In the genomic region with DNA sequence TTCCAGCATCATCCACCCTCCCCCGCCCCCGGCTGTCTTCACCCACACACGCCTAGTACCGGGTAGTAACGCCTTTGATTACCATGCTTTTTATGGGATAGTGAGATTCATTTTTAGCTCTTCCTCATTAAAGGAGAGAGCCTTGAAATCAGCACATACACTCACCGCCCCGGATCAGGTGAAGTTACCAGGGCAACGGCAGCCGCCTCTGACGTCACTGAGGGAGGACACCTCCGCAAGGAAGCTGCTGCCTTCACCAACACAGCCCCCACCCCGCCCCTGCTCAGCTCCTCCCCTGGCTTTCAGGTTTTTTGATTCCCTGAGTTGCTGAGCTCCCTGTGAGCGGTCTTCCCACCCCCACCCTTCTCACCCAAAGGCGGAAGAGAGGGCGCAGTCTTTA, we compare ENCODE assay signal across 8 mouse cellular contexts.
DNase-seq lines count a peak whose midpoint lies in the region; ATAC-seq and TF ChIP-seq lines count a peak whose summit lies in the region.

No protein-coding gene starts in this region.

- H3K9me3 ChIP-seq in ES-E14 (ENCODE audit: control insufficient read depth, insufficient read depth, low read depth, low read length) = no peaks in the 10 kb centered on the region
- H3K9me3 ChIP-seq in hindbrain, embryonic 13.5 days = no peaks in the 10 kb centered on the region
- no peaks in the 10 kb centered on the region for H3K9me3 ChIP-seq in midbrain, postnatal 0 days (ENCODE audit: low read length)

- intact Hi-C loops in left cerebral cortex, postnatal 14 days (cut with DNase I) = no loop called here

- no peak overlapping the region for H3K9ac ChIP-seq in ES-E14 (ENCODE audit: insufficient read depth, low read depth, low read length, poor library complexity, severe bottlenecking)
- no peak overlapping the region; the same call in 1 of the 2 replicates for H3K9ac ChIP-seq in hindbrain, embryonic 13.5 days
- no peak overlapping the region for H3K9ac ChIP-seq in midbrain, postnatal 0 days (replicated peaks; ENCODE audit: low read length, poor library complexity, severe bottlenecking)

- in situ Hi-C loops in ES-E14 (cut with MboI; ENCODE audit: low sequenced_read_pairs in 2 of 2, unreplicated experiment in 2 of 2) = no loop called here

- no peak for TF ChIP-seq CTCF in midbrain, postnatal 0 days (IDR thresholded peaks at IDR 0.05)

- H3K27ac ChIP-seq in ES-E14 (ENCODE audit: insufficient read depth, low read depth, low read length, poor library complexity, severe bottlenecking) = no peak overlapping the region
- peak overlapping the region; percentile 80 for H3K27ac ChIP-seq in hindbrain, embryonic 13.5 days
- peak overlapping the region; percentile 65 for H3K27ac ChIP-seq in midbrain, postnatal 0 days (ENCODE audit: low read depth, low read length)

- H3K4me1 ChIP-seq in ES-E14 (ENCODE audit: control insufficient read depth in 2 of 2, insufficient read depth in 2 of 2, low read length in 2 of 2, poor library complexity in 1 of 2) = peaks cover 0 to 2% of the 10 kb centered on the region in 2 experiments; a peak in 1 of 4 replicates
- H3K4me1 ChIP-seq in hindbrain, embryonic 13.5 days (replicated peaks) = peaks cover 22% of the 10 kb centered on the region
- H3K4me1 ChIP-seq in midbrain, postnatal 0 days (ENCODE audit: insufficient read depth, low read length) = 0 out of 2 replicates have a peak, but pooled peaks cover 4% of the 10 kb centered on the region

- peak overlapping the region in 1 of 2 experiments; percentile 23; a peak in 2 of 4 replicates for H3K4me3 ChIP-seq in ES-E14 (ENCODE audit: insufficient read depth in 1 of 2, low read depth in 1 of 2, low read length in 2 of 2, poor library complexity in 1 of 2, severe bottlenecking in 1 of 2)
- H3K4me3 ChIP-seq in hindbrain, embryonic 13.5 days = peak overlapping the region; percentile 25
- H3K4me3 ChIP-seq in midbrain, postnatal 0 days (ENCODE audit: low read depth, low read length) = peak overlapping the region; percentile 19; the same call in 1 of the 2 replicates

- WGBS in hindbrain, embryonic 13.5 days = 12% methylated on average over 15 of the region's 15 CpGs
- 7% methylated on average over 15 of the region's 15 CpGs for WGBS in midbrain, postnatal 0 days

- H3K36me3 ChIP-seq in ES-E14 (ENCODE audit: control insufficient read depth, insufficient read depth, low read length, poor library complexity, severe bottlenecking) = no peaks in the 10 kb centered on the region
- H3K36me3 ChIP-seq in hindbrain, embryonic 13.5 days = no peaks in the 10 kb centered on the region
- H3K36me3 ChIP-seq in midbrain, postnatal 0 days (ENCODE audit: insufficient read depth, low read length) = no peaks in the 10 kb centered on the region

- peak; percentile 35 to 55 for DNase-seq in adrenal gland, adult (ENCODE audit: inconsistent age in 2 of 2, low spot score in 1 of 2)
- DNase-seq in adrenal gland, adult 18-20 months (ENCODE audit: low spot score in 2 of 2) = no peak
- DNase-seq in ES-E14 (ENCODE audit: low read depth, low spot score) = peak; percentile 56
- peak; percentile 51 for DNase-seq in embryo, embryonic 9.5 days (ENCODE audit: extremely low spot score)
- peak; percentile 88 to 89 for DNase-seq in left cerebral cortex, postnatal 14 days (ENCODE audit: low spot score in 2 of 2)
- DNase-seq in midbrain, postnatal 0 days (ENCODE audit: low spot score) = peak; percentile 82
- DNase-seq in testis, postnatal 14 days (ENCODE audit: low spot score) = peak; percentile 20

- H3K4me2 ChIP-seq in hindbrain, embryonic 13.5 days = peak overlapping the region; percentile 51
- H3K4me2 ChIP-seq in midbrain, postnatal 0 days (ENCODE audit: low read depth, low read length, poor library complexity, severe bottlenecking) = peak overlapping the region; percentile 48

- H3K27me3 ChIP-seq in hindbrain, embryonic 13.5 days = no peaks in the 10 kb centered on the region
- no peaks in the 10 kb centered on the region for H3K27me3 ChIP-seq in midbrain, postnatal 0 days (ENCODE audit: insufficient read depth, low read length)

- peak; percentile 84 for ATAC-seq in hindbrain, embryonic 13.5 days (ENCODE audit: low FRiP score)
- peak; percentile 94 for ATAC-seq in midbrain, postnatal 0 days (ENCODE audit: low FRiP score)

TF ChIP-seq in ES-E14, 5 proteins besides CTCF, POLR2A, EP300 and RAD21:
- TF ChIP-seq ZC3H11A (IDR thresholded peaks at IDR 0.05; ENCODE audit: borderline replicate concordance, low read depth, low read length) = no peak
- TF ChIP-seq MAFK (IDR thresholded peaks at IDR 0.05; ENCODE audit: insufficient read depth, low read depth, low read length) = no peak
- TF ChIP-seq ZNF384 (IDR thresholded peaks at IDR 0.05; ENCODE audit: low read depth, low read length) = no peak
- no peak for TF ChIP-seq HCFC1 (IDR thresholded peaks at IDR 0.05; ENCODE audit: borderline replicate concordance, insufficient read depth, low read length)
- no peak for TF ChIP-seq CHD2 (IDR thresholded peaks at IDR 0.05; ENCODE audit: low read depth, low read length)

Comparison
In these comparisons a context has a peak if more than half of its experiments do, and no peak if none do; other contexts are left out.
1. DNase-seq: peak in adrenal gland, adult (2 of 2), ES-E14 (single experiment), embryo, embryonic 9.5 days (single experiment), left cerebral cortex, postnatal 14 days (2 of 2), midbrain, postnatal 0 days (single experiment) and testis, postnatal 14 days (single experiment); none in adrenal gland, adult 18-20 months (0 of 2).